Mouse (Mus musculus): ENCODE results near the gene Ppp1r9a. TPM values are rescaled to one million over a fixed set of nuclear protein-coding genes. Genes with fewer than 3 reads are reported as not detected.

The Ppp1r9a gene
- polyA plus RNA-seq, 1 experiment, result 34.1 TPM

DNA sequence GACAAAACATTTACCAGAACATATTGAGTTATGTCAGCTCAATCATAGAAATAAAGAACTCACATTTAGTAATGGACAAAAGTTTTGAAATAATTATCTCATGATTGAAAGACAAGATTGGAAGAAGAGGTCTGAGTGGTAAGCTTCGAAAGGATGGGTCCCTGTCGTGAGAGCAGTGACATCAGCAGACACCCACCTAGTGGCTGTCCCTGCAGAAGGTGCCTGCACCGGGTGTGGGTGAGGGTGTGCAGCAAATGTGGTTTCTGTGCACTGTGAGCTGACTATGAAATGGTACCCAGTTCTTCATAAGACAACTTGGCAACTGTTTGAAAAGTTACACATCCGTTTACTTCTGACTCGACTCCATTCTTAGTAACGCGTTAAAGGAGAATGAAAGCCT, 173.0 kb downstream of the Ppp1r9a start:
- TF ChIP-seq POLR2A (IDR thresholded peaks at IDR 0.05; ENCODE audit: borderline replicate concordance, insufficient read depth, low read length) (no peak), CTCF (IDR thresholded peaks at IDR 0.05; ENCODE audit: borderline replicate concordance, insufficient read depth, low read depth, low read length) (no peak)
- no peaks in the 10 kb centered on the region for H3K4me1 ChIP-seq (ENCODE audit: control insufficient read depth, insufficient read depth, low read length)
- no peak overlapping the region for H3K4me3 ChIP-seq (replicated peaks; ENCODE audit: insufficient read depth, low read depth, low read length)
- no peak overlapping the region for H3K27ac ChIP-seq (ENCODE audit: insufficient read depth, low read length)
- no peak for DNase-seq
- H3K27me3 ChIP-seq (ENCODE audit: control insufficient read depth, insufficient read depth, low read length), result no peaks in the 10 kb centered on the region
- WGBS, result 89% methylated on average over 7 of the region's 7 CpGs

DNA sequence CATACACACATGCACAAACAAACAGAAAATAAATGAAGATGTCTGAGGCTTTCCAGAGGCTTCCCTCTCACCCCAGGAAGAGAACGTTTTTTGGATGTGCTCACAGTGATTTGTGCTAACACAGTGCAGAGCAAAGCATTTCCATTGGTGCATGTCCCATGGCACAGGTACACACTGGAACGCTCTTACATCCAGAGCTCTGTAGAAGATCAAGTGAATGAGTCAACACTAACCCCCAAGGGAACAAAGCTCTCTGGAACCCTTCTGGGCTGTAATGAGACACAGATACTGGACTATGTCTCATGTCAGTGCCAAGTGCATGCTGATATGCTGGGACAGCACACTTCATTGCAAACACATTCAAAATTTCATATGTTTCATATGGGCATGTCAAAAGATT, 175.3 kb downstream of the Ppp1r9a start:
- DNase-seq, result no peak
- TF ChIP-seq CTCF (IDR thresholded peaks at IDR 0.05; ENCODE audit: borderline replicate concordance, insufficient read depth, low read depth, low read length) (no peak), POLR2A (IDR thresholded peaks at IDR 0.05; ENCODE audit: borderline replicate concordance, insufficient read depth, low read length) (no peak)
- 53% methylated on average over 2 of the region's 2 CpGs for WGBS
- Histone ChIP-seq H3K27me3 (ENCODE audit: control insufficient read depth, insufficient read depth, low read length) (no peaks in the 10 kb centered on the region), H3K4me3 (replicated peaks; ENCODE audit: insufficient read depth, low read depth, low read length) (no peak overlapping the region), H3K27ac (ENCODE audit: insufficient read depth, low read length) (no peak overlapping the region), H3K4me1 (ENCODE audit: control insufficient read depth, insufficient read depth, low read length) (no peaks in the 10 kb centered on the region)

DNA sequence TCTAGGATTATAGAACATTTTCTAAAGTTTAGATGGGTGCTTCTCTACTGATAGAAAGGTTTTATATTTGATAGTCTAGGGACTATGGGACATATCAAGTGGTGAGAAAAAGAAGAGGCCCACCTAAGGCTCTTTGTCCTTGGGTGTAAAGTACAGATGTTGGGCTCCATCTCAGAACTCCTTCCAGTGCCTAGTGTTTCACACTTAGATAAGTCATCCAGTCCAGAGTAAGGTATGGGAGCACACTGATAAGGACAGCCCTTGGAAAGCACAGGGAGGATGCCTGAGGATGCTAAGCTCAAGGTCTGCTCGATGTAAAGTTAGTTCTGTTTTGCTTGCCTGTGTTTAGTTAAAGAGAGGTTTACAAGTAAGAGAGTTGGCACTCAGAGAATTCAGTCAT, 176.4 kb downstream of the Ppp1r9a start:
- no peak overlapping the region for H3K4me3 ChIP-seq (replicated peaks; ENCODE audit: insufficient read depth, low read depth, low read length)
- H3K27me3 ChIP-seq (ENCODE audit: control insufficient read depth, insufficient read depth, low read length), result no peaks in the 10 kb centered on the region
- 90% methylated on average over 1 of the region's 1 CpGs for WGBS
- no peaks in the 10 kb centered on the region for H3K4me1 ChIP-seq (ENCODE audit: control insufficient read depth, insufficient read depth, low read length)
- no peak overlapping the region for H3K27ac ChIP-seq (ENCODE audit: insufficient read depth, low read length)
- TF ChIP-seq POLR2A (IDR thresholded peaks at IDR 0.05; ENCODE audit: borderline replicate concordance, insufficient read depth, low read length) (no peak), CTCF (IDR thresholded peaks at IDR 0.05; ENCODE audit: borderline replicate concordance, insufficient read depth, low read depth, low read length) (no peak)
- DNase-seq, result no peak

DNA sequence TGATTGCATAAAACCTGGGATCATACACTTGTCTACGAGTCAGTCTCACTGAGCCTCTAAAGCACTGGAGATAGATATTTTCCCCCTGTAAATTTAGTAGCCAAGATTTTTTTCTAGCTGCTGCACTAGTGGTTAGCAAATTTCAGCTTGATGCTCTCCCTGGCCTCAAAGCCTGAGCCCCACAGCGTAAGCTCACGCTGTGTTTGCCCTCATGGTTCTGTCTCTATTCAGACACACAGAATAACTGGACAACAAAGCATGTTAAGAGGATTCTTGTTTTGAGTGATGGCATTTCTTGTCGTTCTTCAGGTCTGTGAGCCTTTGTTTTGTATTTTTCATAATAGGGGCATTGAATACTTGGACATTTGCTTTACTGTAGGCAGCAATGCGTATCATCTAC, 177.4 kb downstream of the Ppp1r9a start:
- WGBS, result 70% methylated on average over 5 of the region's 5 CpGs
- Histone ChIP-seq H3K4me3 (replicated peaks; ENCODE audit: insufficient read depth, low read depth, low read length) (no peak overlapping the region), H3K27me3 (ENCODE audit: control insufficient read depth, insufficient read depth, low read length) (no peaks in the 10 kb centered on the region), H3K4me1 (ENCODE audit: control insufficient read depth, insufficient read depth, low read length) (no peaks in the 10 kb centered on the region), H3K27ac (ENCODE audit: insufficient read depth, low read length) (no peak overlapping the region)
- TF ChIP-seq POLR2A (IDR thresholded peaks at IDR 0.05; ENCODE audit: borderline replicate concordance, insufficient read depth, low read length) (no peak), CTCF (IDR thresholded peaks at IDR 0.05; ENCODE audit: borderline replicate concordance, insufficient read depth, low read depth, low read length) (no peak)
- no peak for DNase-seq

DNA sequence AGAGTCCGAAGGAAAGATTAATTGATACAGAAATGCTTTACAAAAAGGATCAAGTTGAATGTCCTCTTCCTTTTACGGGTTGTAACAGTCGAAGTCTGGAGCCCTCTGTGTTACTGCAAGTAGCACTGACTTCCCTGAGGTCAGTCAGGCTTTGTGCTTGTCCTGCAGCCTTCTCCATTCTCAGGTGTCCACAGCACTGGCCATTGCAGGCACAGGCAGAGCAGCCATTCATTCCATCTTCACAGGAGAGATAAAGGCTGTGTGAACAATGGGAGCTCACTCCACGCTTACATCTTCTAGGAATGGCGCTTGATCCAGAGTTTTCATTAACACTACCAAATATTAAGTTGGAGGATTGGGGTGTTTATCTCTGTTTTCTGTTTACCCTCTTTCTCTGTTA, 177.8 kb downstream of the Ppp1r9a start:
- 51% methylated on average over 5 of the region's 5 CpGs for WGBS
- no peak for TF ChIP-seq CTCF (IDR thresholded peaks at IDR 0.05; ENCODE audit: borderline replicate concordance, insufficient read depth, low read depth, low read length)
- no peak for TF ChIP-seq POLR2A (IDR thresholded peaks at IDR 0.05; ENCODE audit: borderline replicate concordance, insufficient read depth, low read length)
- Histone ChIP-seq H3K4me1 (ENCODE audit: control insufficient read depth, insufficient read depth, low read length) (no peaks in the 10 kb centered on the region), H3K27me3 (ENCODE audit: control insufficient read depth, insufficient read depth, low read length) (no peaks in the 10 kb centered on the region), H3K27ac (ENCODE audit: insufficient read depth, low read length) (no peak overlapping the region), H3K4me3 (replicated peaks; ENCODE audit: insufficient read depth, low read depth, low read length) (no peak overlapping the region)
- DNase-seq, result no peak

DNA sequence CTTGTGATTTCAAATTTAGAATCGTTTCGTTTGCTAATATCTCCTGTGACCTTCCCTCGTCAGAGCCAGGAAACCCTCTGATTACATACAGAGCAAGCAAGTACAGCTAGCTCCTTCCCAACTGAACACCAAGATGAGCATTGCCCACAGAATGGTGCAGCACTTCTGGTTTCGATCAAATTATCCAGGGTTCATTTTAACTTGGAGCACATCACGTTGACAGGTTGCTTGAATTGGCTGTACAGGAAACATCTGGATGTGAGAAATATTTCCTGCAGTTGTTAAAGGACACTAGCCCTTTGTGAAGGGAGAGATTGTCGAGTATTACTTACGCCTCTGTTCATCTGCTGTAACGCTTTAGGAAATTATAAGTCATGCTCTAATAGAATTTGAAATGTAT, 178.4 kb downstream of the Ppp1r9a start:
- Histone ChIP-seq H3K27me3 (ENCODE audit: control insufficient read depth, insufficient read depth, low read length) (no peaks in the 10 kb centered on the region), H3K4me1 (ENCODE audit: control insufficient read depth, insufficient read depth, low read length) (no peaks in the 10 kb centered on the region), H3K4me3 (replicated peaks; ENCODE audit: insufficient read depth, low read depth, low read length) (no peak overlapping the region), H3K27ac (ENCODE audit: insufficient read depth, low read length) (no peak overlapping the region)
- TF ChIP-seq CTCF (IDR thresholded peaks at IDR 0.05; ENCODE audit: borderline replicate concordance, insufficient read depth, low read depth, low read length) (no peak), POLR2A (IDR thresholded peaks at IDR 0.05; ENCODE audit: borderline replicate concordance, insufficient read depth, low read length) (no peak)
- DNase-seq, result no peak
- WGBS, result 72% methylated on average over 8 of the region's 8 CpGs

DNA sequence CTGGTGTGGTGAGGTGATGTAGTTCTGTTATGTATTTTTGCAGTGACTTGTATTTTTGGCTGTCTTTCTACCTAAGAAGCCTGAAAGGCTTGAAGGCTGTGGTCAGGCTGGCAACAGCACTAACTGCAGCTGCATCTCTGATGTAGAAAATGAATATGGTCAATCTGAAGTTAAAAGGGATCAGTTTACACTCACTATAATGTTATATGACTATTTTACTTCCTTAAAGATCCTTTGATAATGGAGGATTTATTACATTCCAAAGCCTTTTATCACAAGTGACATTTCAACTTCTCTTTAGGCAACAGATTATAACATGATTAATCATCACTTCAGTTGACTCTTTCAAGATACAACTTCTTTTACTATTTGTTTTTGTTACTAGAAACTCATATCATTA, 179.4 kb downstream of the Ppp1r9a start:
- H3K4me3 ChIP-seq (replicated peaks; ENCODE audit: insufficient read depth, low read depth, low read length), result no peak overlapping the region
- H3K4me1 ChIP-seq (ENCODE audit: control insufficient read depth, insufficient read depth, low read length), result no peaks in the 10 kb centered on the region
- no peak overlapping the region for H3K27ac ChIP-seq (ENCODE audit: insufficient read depth, low read length)
- TF ChIP-seq CTCF (IDR thresholded peaks at IDR 0.05; ENCODE audit: borderline replicate concordance, insufficient read depth, low read depth, low read length), result no peak
- TF ChIP-seq POLR2A (IDR thresholded peaks at IDR 0.05; ENCODE audit: borderline replicate concordance, insufficient read depth, low read length), result no peak
- DNase-seq, result no peak
- H3K27me3 ChIP-seq (ENCODE audit: control insufficient read depth, insufficient read depth, low read length), result no peaks in the 10 kb centered on the region

DNA sequence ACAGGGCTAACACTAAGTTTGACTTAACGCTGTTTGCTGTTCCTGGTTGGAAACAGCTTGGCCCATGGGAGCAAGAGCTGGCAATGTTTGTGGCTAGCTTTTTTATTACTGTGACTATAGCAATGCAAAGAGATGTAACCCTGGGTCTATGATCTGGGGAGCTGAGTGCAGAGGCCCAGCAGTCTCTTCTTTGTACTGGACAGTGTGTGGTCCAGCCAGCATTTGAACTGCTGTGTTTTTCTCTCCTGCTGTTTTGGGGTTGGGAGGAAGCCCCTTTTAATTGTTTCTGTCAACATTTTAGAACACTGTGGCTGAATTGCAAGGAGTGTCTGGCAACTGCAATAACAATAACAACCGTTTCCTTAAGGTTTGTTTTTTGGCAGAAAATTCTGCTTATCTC, 180.0 kb downstream of the Ppp1r9a start:
- TF ChIP-seq CTCF (IDR thresholded peaks at IDR 0.05; ENCODE audit: borderline replicate concordance, insufficient read depth, low read depth, low read length) (no peak), POLR2A (IDR thresholded peaks at IDR 0.05; ENCODE audit: borderline replicate concordance, insufficient read depth, low read length) (no peak)
- 41% methylated on average over 2 of the region's 2 CpGs for WGBS
- H3K27ac ChIP-seq (ENCODE audit: insufficient read depth, low read length), result no peak overlapping the region
- no peak overlapping the region for H3K4me3 ChIP-seq (replicated peaks; ENCODE audit: insufficient read depth, low read depth, low read length)
- DNase-seq, result no peak
- no peaks in the 10 kb centered on the region for H3K27me3 ChIP-seq (ENCODE audit: control insufficient read depth, insufficient read depth, low read length)
- no peaks in the 10 kb centered on the region for H3K4me1 ChIP-seq (ENCODE audit: control insufficient read depth, insufficient read depth, low read length)

Measured in cerebellum, adult 2 months (tissue).